Mouse (Mus musculus): ENCODE results near the gene Polr3b.
A peak's percentile ranks its signal among the peaks of the same experiment; 100 is the strongest.

The Polr3b gene

DNA sequence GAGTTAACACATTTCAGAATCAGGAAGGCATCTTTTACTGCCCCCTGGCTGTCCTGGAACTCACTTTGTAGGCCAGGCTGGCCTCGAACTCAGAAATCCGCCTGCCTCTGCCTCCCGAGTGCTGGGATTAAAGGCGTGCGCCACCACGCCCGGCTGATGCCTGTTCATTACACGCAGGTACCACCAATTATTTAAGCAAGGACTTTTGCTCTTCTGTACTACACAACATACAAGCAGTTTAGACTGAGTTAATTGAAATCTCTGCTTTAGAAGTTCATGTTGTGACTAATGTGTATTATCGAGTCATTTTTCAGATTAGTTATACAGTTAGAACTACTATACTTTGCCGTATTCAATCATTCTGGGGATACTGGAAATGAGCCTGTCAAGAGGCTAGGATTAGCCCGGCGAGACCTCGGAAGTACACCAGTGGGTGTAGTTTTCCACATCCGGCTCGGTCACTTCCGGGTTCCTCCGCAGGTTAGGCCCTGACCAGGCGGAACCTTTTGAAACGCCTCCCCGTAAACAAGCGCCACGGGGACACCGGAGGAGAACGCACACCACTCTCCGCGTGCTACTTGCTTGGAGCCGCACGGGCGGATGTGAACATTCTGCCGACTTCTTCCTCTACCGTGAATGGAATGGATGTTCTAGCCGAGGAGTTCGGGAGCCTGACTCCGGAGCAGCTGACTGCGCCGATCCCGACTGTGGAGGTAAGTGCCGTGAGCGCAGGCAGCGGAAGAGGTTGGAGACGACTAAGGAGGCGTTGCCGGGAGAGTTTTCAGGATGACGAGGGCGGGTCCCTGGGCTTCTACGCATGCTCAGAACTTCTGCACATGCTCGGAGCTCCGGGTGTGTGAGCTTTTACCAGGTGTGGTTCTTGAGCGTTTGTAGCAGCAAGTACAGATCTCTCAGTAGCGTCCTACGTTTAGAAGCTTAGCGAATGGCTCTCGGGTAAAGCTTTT is at the start of gene Polr3b:
Gene Polr3b, plus strand, starts transcription at position 467 of the 965 bp plus-strand sequence.
- peak; percentile 90 for DNase-seq (ENCODE audit: low read depth, low spot score)

DNA sequence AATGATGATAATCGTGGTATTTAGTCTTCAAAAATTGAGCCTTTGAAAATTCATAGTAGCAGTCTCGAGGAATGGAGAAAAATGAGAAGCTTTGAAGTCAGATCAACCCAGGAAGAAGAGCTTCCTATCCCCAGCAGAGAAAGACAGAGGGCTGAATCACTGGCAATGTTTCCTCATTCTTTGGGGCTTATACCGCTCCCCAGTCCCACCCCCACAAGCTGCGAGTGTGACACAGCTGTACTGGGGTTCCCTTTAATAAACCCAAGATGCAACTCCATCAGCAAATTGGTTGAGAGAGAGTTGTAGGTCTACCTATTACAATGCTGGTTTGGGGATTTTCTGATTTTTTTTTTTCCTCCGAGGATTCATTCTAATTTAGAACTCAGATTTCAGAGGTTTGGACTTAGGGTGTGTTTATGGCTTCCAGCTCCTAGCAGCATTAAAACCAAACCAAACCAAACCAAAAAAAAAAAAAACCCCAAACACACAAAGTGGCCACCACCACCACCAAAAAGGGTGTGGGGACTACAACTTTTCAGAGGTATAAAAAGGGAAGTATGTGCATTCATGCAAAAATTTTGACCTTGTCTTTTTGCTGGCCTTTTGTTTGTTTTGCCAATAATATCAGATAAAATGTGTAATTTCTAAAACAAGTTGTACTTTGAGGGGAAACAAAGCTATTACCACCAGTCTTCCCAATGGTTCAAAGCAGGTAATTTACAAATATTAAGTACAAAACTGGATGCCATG is 48.2 kb upstream of the Polr3b start:
- DNase-seq (ENCODE audit: low read depth, low spot score) = no peak

DNA sequence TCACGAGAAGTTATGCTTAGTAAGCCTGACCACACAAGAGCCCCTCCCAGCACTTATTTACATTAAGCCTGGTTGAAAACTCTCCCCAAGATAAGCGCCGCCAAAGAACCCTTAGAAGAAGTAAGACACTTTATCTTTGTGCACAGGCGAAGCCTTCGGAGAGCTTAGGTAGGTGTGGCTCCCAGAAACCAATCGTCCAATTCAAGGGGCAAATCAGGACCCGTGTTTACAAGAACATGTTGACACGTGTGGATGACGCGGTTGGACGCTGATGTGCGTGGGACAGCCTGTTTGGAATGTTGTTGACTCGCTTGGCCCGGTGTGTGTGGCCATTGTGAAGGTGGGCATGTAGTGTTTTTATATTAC is 46.1 kb upstream of the Polr3b start:
- peak; percentile 93 for DNase-seq (ENCODE audit: low read depth, low spot score)

DNA sequence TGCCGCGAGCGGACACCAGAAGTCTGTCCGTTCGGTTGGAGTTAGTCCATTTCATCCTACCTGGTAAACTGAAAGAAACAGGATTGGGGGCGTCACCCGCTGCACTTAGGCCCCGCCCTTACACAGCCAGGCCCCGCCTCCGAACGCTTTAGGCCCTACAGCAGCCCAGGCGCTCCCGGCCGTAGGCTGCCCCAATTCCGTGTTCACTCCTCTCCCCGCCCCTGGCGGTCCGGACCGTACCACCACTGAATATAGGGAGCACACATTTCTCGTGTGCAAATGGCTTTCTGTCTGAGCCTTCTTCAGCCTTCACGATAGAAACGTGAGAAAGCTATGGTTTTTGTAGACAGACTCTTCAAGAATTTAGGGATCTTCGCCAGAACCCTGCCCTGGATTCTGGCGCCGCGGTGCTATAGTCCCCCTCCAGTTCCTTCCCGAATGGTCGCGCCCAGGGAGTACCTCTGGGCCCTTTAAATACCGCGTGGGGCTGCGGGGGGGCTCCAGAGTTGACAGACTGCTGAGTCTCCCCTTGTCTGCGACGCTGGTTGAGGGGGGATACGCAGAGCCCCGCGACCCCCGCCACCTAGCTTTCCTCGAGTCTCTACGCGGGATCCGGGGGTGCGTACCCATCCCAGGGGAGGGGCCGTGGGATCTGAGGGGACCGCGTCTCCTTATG is 45.6 kb upstream of the Polr3b start, which contains the start of gene Tcp11l2:
Gene Tcp11l2, plus strand, starts transcription at position 232 of the 676 bp plus-strand sequence.
- DNase-seq (ENCODE audit: low read depth, low spot score) = peak; percentile 96

DNA sequence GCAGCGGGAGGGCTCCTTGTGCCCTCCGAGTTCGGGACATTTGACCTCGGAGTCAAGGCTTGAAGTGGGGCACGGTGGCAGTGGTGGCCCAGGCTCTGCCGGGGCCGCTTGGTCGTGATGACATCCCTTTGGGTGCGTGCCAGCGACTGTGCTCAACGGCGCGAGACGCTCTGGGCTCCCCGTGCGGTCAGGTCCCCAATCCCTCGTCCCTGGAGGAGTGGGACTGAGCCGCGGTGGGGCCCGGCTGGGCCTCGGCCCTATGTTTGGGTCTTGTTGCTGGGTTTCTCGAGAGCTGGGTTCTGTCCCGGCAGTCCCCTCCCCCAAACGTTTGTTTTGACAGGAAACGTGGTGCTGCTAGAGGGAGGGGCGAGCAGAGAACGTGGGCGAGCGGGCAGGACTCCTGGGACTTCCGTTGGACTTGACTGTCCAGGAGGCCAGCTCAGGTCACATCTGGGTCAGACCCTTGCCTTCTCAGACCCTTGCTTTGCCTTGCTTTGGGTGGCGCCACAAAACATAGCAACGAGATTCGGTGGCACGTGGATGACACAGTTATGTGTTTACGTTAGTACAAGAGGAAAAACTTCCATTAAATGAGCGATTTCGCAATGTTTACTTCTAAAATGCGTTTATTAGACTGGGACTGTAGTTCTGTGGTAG is 44.9 kb upstream of the Polr3b start:
- peak; percentile 76 for DNase-seq (ENCODE audit: low read depth, low spot score)

DNA sequence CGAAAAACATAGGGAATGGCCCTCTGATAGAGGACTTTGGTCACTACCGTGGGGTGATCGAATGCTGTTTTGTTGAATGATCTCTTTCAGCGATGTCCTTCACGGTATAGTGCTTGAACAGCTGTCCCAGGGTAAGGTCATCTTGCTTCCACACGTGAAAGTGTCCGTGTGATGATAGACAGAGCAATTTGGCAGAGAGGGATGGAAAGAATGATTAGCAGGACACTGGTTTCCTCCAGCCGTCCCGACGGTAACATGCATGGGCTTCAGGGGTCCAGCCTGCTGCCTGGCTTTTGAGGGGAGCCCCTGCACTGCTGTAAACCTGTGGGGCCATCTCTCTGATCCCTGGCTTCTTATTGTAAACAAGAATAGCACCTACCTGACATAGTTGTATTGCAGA is 43.4 kb upstream of the Polr3b start:
- DNase-seq (ENCODE audit: low read depth, low spot score) = no peak

DNA sequence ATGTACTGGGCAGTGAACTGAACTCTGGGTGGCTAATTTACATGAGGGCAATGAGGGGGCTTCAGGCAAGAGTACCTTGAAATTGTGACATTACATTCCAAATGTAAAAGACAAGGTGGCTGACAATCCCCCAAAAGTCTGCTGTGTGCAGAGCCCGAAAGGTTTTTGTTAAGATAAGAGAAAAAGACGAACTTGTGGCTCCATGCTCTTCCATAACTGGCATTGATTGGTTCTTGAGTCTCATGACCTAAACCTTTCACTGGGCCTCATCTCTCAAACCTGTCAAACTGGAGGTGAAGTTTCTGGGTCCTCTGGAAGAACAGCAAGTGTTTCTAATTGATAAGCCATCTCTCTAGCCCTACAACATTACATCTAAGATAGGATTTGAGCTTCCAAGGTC is 42.6 kb upstream of the Polr3b start:
- no peak for DNase-seq (ENCODE audit: low read depth, low spot score)

DNA sequence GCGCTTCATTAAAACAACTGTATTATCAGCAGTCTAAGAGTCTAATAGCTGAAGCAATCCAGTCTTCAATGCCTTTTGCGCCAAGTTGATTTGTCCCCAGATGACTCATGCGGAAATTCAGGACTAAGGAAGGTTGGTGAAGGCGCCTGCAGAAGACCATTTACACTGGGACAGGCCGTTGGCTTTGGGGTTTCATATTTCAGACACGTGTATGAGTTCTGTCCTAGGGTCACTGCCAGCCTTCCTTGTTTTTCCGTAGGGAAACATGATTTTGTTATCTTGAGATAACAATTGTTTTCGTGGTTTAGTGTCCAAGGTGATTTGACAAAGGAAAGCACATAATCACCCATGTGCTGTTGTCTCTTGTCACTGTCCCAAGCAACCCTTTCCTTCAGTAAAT is 40.9 kb upstream of the Polr3b start:
- DNase-seq (ENCODE audit: low read depth, low spot score) = no peak

DNA sequence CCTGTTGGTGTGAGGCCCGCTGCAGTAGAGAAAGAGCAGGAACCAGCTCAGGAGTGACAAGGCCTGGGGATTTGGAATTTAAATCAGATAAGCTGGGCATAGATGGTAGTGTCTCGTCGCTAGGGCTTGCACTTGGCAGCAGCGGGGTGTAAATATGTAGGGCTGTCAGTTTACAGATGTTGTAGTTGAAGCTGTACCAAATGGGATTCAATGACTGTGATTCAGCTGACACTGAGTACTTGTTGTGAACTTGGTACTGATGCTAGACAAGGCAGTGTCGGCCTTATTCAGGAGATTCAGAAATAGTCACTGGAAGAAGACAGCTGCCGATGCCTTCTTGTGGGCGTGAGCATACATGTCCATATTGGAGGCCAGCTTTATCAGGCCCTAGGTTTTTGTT is 39.9 kb upstream of the Polr3b start:
- DNase-seq (ENCODE audit: low read depth, low spot score) = peak; percentile 45

DNA sequence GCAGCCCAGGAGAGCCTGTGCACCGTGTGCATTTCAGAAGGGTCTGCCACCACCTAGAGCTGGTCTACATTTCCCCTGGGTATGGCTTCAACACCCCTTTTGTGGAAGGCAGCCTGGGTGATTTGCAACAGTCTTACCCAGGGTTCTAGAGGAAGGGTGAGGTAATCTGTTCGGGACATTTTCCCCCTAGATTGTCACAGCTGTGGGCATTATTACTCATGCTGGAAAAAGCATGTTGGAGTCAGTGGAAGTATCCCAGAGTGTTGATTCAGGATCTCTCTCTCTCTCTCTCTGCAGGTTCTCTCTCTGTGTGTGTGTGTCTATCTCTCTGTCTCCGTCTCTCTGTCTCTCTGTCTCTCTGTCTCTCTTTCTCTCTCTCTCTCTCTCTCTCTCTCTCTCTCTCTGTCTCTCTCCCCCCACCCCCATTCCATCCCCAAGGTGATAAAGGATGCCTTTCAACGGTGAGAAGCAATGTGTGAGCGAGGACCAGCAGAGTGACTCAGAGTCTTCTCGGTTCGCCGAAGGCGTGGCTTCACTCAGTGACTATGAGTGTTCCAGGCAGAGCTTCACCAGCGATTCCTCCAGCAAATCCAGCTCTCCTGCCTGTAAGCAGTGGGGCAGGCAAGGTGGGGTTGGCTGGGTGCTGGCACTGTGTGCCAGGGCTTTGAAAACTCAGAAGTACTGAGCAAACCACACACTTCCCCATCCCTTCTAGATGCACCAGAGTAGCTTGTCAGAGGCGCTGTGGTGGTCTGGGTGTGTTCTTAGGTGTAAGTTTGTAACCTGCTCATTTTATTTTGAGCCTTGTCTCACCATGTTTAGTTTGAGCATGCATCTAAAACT is 37.4 kb upstream of the Polr3b start:
- no peak for DNase-seq (ENCODE audit: low read depth, low spot score)

DNA sequence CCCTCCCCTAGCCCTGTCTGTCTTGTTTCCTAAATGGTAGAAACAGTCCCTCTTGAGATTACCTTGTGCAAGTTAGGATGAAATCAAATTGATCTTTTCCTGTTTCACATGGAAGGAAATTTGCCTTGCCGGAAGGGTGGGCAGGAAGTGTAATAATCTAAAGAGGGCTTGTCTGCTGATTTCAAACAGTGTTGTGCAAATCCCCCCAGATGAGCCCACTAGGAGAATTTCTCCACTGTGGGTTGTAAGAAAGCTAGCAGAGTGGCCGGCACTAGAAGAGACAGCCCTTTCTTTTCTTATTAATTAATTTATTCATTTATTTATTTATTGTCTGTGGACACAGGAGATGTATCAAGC is 36.8 kb upstream of the Polr3b start:
- DNase-seq (ENCODE audit: low read depth, low spot score) = no peak

DNA sequence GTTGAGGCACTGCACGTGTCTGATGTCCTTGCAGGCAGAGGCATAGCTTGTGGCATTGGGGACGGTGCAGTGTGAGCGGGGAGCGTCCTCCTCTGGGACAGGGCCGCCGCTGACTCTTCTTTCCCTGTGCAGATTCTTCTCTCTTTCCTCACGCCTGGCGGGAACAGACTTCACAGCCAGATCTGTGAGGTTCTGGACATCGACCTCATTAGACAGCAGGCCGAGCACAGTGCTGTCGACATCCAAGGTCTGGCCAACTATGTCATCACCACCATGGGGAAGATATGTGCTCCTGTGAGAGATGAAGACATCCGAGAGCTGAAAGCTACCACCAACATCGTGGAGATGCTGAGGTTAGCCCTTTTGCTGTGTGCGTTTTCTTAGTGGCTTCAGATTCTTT is 31.1 kb upstream of the Polr3b start:
- DNase-seq (ENCODE audit: low read depth, low spot score) = no peak

DNA sequence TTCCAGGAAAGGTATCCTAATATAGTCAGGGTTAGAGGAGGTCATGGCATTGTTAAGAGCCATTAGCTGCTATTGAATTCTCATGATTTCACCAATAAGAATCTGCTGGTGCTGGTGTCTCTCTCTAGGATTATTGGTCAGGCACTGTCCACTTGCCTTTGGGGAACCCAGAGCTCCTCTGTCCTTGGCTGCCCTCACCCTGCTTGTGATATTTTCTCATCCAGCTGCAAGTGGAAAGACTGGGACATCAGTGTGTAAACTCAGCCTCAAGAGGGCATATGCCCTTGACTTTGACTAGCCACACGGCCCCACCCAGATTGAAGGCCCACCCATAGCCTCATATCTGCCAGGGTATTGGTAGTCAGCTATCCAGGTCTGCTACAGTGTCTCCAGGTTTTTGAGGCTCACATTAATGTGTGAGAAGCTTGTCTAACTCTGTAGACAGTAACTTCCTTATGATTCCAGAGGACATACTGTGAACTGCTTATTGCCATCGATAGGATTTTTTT is 30.4 kb upstream of the Polr3b start:
- no peak for DNase-seq (ENCODE audit: low read depth, low spot score)

DNA sequence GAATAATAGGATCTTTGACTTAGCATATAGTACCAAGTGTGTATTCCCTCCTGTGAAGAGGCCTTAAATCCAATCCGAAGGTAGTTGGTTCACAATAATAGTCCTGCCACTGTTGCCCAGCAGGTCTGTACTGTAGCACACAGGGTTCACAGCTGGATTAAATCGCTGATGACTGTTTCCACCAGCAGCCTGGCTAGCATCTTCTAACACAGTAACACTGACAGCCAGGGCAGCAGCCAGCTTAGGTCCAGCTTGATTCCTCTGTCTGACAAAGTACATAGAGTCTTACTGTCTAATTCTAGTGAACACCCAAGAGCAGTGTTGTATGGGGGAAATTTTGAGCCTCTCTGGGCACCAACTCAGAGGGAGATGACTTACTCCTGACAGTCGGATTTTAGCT is 29.3 kb upstream of the Polr3b start:
- DNase-seq (ENCODE audit: low read depth, low spot score) = no peak

DNA sequence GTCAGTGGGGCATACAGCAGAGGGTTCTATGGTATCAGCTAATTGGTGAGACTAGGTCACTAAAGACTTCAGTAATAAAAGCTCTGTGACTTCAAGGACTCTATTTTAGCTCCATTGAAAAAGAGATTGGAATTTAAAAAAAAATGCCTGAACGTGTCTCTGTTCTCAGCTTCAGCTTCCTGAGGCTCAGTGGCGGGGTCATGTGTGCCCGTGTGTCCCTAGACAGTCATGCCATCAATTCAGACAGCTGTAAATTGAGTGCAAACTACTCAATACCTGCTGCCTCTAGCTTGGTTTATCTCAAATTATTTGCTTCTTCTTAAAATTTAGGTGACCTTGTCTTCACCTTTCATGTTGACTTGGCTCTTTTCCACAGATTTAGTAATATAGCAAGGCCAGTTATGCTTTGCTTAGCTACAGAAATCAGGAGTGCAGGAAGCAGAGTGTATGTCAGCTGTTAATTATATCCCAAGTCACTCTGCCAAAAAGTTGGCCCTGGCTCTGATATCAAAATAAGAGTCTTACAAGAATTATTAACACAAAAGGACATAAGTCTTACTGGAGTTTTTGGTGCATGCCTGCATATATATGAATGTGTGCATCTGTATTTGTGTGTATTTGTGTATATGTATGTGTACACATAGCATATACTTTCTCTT is 24.8 kb upstream of the Polr3b start:
- peak; percentile 62 for DNase-seq (ENCODE audit: low read depth, low spot score)

DNA sequence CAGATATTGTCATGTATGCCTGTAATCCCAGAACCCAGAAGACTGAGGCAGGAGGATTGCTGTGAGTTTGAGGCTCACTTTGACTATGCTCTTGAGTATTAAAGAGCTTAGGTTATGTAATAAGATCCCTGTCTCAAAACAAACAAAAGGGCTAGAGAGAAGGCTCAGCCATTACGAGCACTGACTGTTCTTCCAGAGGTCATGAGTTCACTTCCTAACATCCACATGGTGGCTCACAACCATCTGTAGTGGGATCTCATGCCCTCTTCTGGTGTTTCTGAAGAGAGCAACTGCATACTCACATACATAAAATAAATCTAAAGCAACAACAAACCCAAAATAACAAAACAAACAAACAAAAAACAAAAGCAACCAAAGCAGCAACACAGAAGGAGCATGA is 23.9 kb upstream of the Polr3b start:
- DNase-seq (ENCODE audit: low read depth, low spot score) = no peak

DNA sequence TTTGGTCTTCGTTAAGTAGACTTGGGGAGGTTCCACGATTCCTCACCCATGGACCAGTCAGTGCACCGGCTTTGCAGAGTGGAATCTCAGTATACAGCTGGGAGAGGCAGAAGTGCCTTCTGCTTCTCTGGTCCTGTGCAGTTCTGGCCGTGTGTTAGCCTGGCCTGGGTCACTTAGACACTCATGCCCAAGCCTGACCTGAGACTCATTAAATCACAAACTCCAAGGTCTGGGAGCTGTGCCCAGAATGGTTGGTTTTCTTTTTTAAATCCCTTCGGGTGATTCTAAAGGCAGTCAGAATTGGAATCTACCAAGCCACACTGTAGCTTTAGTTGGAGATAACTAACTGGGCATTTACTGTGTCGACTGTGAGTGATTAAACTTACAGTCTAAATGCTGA is 22.0 kb upstream of the Polr3b start:
- no peak for DNase-seq (ENCODE audit: low read depth, low spot score)

DNA sequence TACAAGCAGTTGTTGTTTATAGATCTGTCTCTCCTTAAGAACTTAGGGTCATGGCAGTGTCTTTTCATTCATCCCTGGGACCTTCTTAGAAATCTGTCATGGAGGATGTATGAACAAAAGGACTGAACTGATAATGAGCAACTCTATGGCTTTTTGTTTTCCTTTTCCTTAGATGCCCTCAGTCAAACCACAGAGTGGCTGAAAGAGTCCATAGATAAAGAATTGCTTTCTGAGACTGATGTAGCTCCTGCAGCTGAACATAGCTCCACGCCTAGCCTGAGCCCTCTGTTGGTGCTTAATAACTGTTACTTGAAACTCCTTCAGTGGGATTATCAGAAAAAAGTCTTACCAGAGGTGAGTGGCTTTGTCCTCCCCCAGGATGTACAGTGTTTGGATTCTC is 17.8 kb upstream of the Polr3b start:
- no peak for DNase-seq (ENCODE audit: low read depth, low spot score)

DNA sequence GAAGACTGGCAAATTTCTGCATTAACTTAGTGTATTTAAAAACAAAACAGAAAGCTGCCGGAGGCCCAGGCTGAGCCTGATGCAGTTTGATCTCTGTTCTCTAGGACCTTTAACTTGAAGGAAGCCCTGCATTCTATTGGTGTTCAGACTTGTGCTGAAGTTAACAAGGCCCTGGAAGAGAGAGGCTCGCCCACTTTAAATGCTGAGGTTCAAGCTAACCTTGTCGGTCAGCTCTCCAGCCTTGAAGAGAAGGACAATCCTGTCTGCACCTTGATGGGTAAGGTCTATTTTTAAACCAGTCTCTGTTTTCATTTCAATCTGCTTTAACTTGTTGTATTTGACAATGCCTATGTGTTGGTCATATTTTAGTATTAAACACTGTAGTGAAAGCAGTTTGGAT is 13.7 kb upstream of the Polr3b start:
- DNase-seq (ENCODE audit: low read depth, low spot score) = no peak

DNA sequence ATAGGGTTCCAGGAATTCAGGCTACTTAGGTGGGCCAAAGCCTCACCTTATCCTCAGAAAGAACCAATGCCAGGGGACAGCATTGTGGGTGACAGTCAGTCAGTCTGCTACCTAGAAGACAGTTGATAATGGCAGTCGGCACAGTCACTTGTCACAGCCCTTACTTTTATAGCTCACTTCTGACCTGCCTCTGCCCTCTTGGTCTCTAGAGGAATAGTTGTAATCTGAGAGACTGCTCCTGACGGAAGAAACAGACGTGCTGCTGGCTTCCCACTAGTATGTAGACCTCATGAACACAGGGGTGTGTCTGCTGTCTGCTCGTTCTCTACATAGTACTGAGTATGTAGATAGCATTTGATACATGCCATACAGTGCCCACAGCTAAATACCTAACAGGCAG is 11.8 kb upstream of the Polr3b start:
- peak; percentile 21 for DNase-seq (ENCODE audit: low read depth, low spot score)
